Mouse (Mus musculus): Measurements from ENCODE around the gene Zc3h18. TPM values are rescaled to one million over a fixed set of nuclear protein-coding genes. Genes with fewer than 3 reads are reported as not detected.

The Zc3h18 gene
- polyA plus RNA-seq, 1 experiment from 2014 or later: 20.2 TPM

DNA sequence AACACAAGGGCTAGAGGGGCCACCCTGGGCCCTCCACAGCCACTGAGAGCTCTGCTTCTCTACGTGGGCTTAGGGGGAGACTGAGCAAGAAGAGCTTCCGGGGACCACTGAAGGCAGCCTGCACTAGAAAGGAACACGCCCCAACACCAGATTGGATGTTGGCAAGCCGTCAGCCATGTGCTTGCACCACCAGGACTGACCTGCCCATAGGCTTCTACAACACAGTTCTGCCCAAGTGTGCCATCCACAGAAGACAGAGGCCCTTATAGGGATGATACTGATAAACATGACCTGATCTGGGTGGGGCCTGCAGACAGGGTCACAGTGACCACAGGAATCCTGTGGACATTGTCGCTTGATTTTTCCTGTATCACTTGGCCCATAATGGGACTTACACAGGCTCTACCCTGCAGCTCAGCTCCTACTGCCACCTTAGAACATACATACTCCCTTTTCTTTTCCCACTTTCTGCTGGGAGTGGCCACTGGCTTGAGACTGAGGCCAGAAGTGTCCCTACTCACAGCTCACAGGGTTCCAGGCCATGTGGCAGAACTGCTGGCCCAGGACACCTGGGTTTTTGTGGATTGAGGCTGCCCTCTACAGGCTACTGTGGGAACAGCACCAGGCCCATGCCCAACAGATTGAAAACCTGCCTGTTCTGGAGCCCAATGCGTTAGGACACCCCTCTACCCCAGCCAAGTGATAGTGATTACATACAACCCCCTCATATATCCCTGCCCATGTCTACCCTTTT is 43.5 kb upstream of the Zc3h18 start:
- H3K27me3 ChIP-seq (replicated peaks; ENCODE audit: insufficient read depth, low read length): 0 out of 2 replicates have a peak, but pooled peaks cover 6% of the 10 kb centered on the region
- no peak overlapping the region for H3K9ac ChIP-seq (replicated peaks; ENCODE audit: low read depth)
- WGBS: 65% methylated on average over 6 of the region's 6 CpGs
- no peak overlapping the region for H3K27ac ChIP-seq (ENCODE audit: low read length)
- no peaks in the 10 kb centered on the region for H3K9me3 ChIP-seq (ENCODE audit: low read length)
- ATAC-seq: peak; percentile 20
- H3K4me1 ChIP-seq (ENCODE audit: insufficient read depth, low read depth, low read length): no peaks in the 10 kb centered on the region; the same call in none of the 2 replicates
- H3K4me3 ChIP-seq (ENCODE audit: low read depth, low read length): no peak overlapping the region
- DNase-seq (ENCODE audit: low spot score): peak; percentile 79
- peak; percentile 96 for TF ChIP-seq CTCF (IDR thresholded peaks at IDR 0.05)
- TF ChIP-seq EP300 (IDR thresholded peaks at IDR 0.05): no peak
- peaks cover 9% of the 10 kb centered on the region for H3K36me3 ChIP-seq (ENCODE audit: insufficient read depth, low read length)
- no peak overlapping the region for H3K4me2 ChIP-seq (replicated peaks; ENCODE audit: low read depth, low read length)

DNA sequence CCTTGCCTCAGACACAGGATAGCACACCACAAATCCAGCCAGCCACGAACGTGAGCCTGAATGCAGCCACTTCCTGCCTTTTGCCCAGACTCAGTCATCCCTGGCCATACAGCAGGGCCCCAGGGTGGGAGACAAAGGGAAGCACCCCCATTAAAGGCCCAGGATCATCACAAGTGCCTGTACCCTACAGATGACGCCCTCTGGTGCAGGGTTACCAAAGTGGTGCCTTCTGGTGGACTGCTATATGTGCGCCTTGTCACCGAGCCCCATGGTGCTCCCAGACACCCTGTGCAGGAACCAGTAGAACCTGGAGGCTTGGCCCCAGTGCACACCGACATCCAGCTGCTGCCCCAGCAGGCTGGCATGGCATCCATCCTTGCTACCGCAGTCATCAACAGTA is 42.9 kb upstream of the Zc3h18 start:
- DNase-seq (ENCODE audit: low spot score) (no peak), ATAC-seq (no peak)
- Histone ChIP-seq H3K4me1 (ENCODE audit: insufficient read depth, low read depth, low read length) (no peaks in the 10 kb centered on the region; the same call in none of the 2 replicates), H3K27ac (ENCODE audit: low read length) (no peak overlapping the region), H3K4me3 (ENCODE audit: low read depth, low read length) (no peak overlapping the region), H3K9ac (replicated peaks; ENCODE audit: low read depth) (no peak overlapping the region), H3K36me3 (ENCODE audit: insufficient read depth, low read length) (peaks cover 9% of the 10 kb centered on the region), H3K4me2 (replicated peaks; ENCODE audit: low read depth, low read length) (no peak overlapping the region), H3K9me3 (ENCODE audit: low read length) (no peaks in the 10 kb centered on the region), H3K27me3 (replicated peaks; ENCODE audit: insufficient read depth, low read length) (0 out of 2 replicates have a peak, but pooled peaks cover 6% of the 10 kb centered on the region)
- 93% methylated on average over 7 of the region's 7 CpGs for WGBS
- no peak for TF ChIP-seq CTCF (IDR thresholded peaks at IDR 0.05)
- no peak for TF ChIP-seq EP300 (IDR thresholded peaks at IDR 0.05)

DNA sequence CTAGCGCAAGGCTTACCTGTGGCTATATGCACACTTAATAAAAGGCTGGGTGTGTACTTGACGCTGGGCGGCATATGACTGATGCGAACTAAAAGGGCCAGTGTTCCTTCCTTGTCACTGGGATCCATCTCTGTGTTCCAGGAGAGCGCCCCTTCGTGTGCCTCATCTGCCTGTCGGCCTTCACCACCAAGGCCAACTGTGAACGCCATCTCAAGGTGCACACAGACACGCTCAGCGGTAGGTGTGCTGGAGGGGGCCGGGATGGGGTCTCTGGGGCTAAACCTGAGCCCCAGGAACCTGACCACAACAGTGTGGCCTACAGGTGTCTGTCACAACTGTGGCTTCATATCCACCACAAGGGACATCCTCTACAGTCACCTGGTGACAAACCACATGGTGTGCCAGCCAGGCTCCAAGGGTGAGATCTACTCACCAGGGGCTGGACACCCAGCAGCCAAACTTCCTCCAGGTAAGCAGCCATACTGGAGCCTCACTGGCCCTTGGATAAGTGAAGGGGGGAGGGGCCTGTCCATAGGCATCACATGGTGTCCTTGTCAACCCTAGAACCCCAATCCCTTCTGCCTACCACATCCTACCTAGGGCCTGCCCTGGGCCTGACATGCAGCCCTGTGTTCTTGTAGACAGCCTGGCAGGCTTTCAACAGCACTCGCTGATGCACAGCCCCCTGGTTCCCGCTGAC is 41.5 kb upstream of the Zc3h18 start:
- peaks cover 9% of the 10 kb centered on the region for H3K36me3 ChIP-seq (ENCODE audit: insufficient read depth, low read length)
- H3K4me2 ChIP-seq (replicated peaks; ENCODE audit: low read depth, low read length): no peak overlapping the region

GRCm38 (mm10) chr8:122335638-122336250 is 40.7 kb upstream of the Zc3h18 start:
- Histone ChIP-seq H3K4me2 (replicated peaks; ENCODE audit: low read depth, low read length) (peak overlapping the region; percentile 78), H3K27ac (ENCODE audit: low read length) (peak overlapping the region; percentile 47; the same call in 1 of the 2 replicates), H3K4me1 (ENCODE audit: insufficient read depth, low read depth, low read length) (no peaks in the 10 kb centered on the region; the same call in 1 of the 2 replicates), H3K9me3 (ENCODE audit: low read length) (no peaks in the 10 kb centered on the region), H3K4me3 (ENCODE audit: low read depth, low read length) (peak overlapping the region; percentile 41), H3K27me3 (replicated peaks; ENCODE audit: insufficient read depth, low read length) (0 out of 2 replicates have a peak, but pooled peaks cover 6% of the 10 kb centered on the region), H3K36me3 (ENCODE audit: insufficient read depth, low read length) (peaks cover 9% of the 10 kb centered on the region), H3K9ac (replicated peaks; ENCODE audit: low read depth) (0 out of 2 replicates have a peak overlapping the region, but pooled peaks have one; percentile 29)
- TF ChIP-seq CTCF (IDR thresholded peaks at IDR 0.05): no peak
- TF ChIP-seq EP300 (IDR thresholded peaks at IDR 0.05): no peak
- peak; percentile 65 for ATAC-seq
- peak; percentile 53 for DNase-seq (ENCODE audit: low spot score)
- 24% methylated on average over 50 of the region's 57 CpGs for WGBS

More for the DNA sequence above, 41.5 kb upstream of the Zc3h18 start:
- no peak for TF ChIP-seq EP300 (IDR thresholded peaks at IDR 0.05)
- TF ChIP-seq CTCF (IDR thresholded peaks at IDR 0.05): no peak
- Histone ChIP-seq H3K27ac (ENCODE audit: low read length) (no peak overlapping the region), H3K4me1 (ENCODE audit: insufficient read depth, low read depth, low read length) (no peaks in the 10 kb centered on the region; the same call in none of the 2 replicates), H3K9ac (replicated peaks; ENCODE audit: low read depth) (no peak overlapping the region), H3K4me3 (ENCODE audit: low read depth, low read length) (no peak overlapping the region), H3K9me3 (ENCODE audit: low read length) (no peaks in the 10 kb centered on the region), H3K27me3 (replicated peaks; ENCODE audit: insufficient read depth, low read length) (0 out of 2 replicates have a peak, but pooled peaks cover 6% of the 10 kb centered on the region)
- ATAC-seq: no peak
- DNase-seq (ENCODE audit: low spot score): no peak
- WGBS: 94% methylated on average over 13 of the region's 13 CpGs

DNA sequence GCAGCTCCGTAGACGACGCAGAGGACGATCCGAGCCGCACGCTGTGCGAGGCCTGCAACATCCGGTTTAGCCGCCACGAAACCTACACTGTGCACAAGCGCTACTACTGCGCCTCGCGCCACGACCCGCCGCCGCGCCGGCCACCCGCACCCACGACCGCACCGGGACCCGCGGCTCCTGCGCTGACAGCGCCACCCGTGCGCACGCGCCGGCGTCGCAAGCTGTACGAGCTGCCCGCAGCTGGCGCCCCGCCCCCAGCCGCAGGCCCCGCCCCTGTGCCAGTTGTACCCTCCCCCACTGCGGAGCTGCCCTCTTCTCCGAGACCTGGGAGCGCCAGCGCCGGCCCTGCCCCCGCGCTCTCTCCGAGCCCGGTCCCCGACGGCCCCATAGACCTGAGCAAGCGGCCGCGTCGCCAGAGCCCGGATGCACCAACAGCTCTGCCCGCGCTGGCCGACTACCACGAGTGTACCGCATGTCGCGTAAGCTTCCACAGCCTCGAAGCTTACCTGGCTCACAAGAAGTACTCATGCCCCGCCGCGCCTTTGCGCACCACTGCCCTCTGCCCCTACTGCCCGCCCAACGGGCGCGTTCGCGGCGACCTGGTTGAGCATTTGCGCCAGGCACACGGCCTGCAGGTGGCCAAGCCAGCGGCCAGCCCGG is 40.0 kb upstream of the Zc3h18 start:
- TF ChIP-seq CTCF (IDR thresholded peaks at IDR 0.05): peak; percentile 19; the same call in 1 of the 2 replicates
- no peak for TF ChIP-seq EP300 (IDR thresholded peaks at IDR 0.05)
- 29% methylated on average over 36 of the region's 81 CpGs for WGBS
- peaks cover 9% of the 10 kb centered on the region for H3K36me3 ChIP-seq (ENCODE audit: insufficient read depth, low read length)
- H3K4me3 ChIP-seq (ENCODE audit: low read depth, low read length): peak overlapping the region; percentile 41
- 0 out of 2 replicates have a peak, but pooled peaks cover 6% of the 10 kb centered on the region for H3K27me3 ChIP-seq (replicated peaks; ENCODE audit: insufficient read depth, low read length)
- DNase-seq (ENCODE audit: low spot score) (peak; percentile 71), ATAC-seq (peak; percentile 88)
- 0 out of 2 replicates have a peak overlapping the region, but pooled peaks have one; percentile 29 for H3K9ac ChIP-seq (replicated peaks; ENCODE audit: low read depth)
- H3K9me3 ChIP-seq (ENCODE audit: low read length): no peaks in the 10 kb centered on the region
- peak overlapping the region; percentile 47; the same call in 1 of the 2 replicates for H3K27ac ChIP-seq (ENCODE audit: low read length)
- peak overlapping the region; percentile 78 for H3K4me2 ChIP-seq (replicated peaks; ENCODE audit: low read depth, low read length)
- no peaks in the 10 kb centered on the region; the same call in 1 of the 2 replicates for H3K4me1 ChIP-seq (ENCODE audit: insufficient read depth, low read depth, low read length)
